Mouse (Mus musculus) lung, postnatal 0 days (tissue): ENCODE measurements around the gene Ttpal.

Experiments used
- CTCF ChIP-seq: IDR thresholded peaks from 2 replicates; pipeline ENCODE4 v1.5.1; 2016; ENCODE audit warnings: antibody characterized with exemption, mild to moderate bottlenecking
- EP300 ChIP-seq: IDR thresholded peaks from 2 replicates; pipeline ENCODE4 v1.6.1; 2016; ENCODE audit warnings: antibody characterized with exemption, mild to moderate bottlenecking, control low read depth

GRCm38 (mm10) chr2:163597661-163598060 is 4.5 kb upstream of the Ttpal start:
- TF ChIP-seq EP300 = no peak
- TF ChIP-seq CTCF = peak; percentile 70
